Mouse (Mus musculus) neural tube, embryonic 15.5 days (tissue): ENCODE data around the gene Padi2. TPM values are rescaled to one million over a fixed set of nuclear protein-coding genes. Genes with fewer than 3 reads are reported as not detected.

Experiments
- ATAC-seq: fragments of 200-750 bp; cut with Nextera tagmentation; 2 replicates; pipeline ENCODE4 v1.8.0; 2017; ENCODE audit warnings: mild to moderate bottlenecking, moderate TSS enrichment, moderate library complexity; ENCODE audit not compliant: low FRiP score
- H3K27ac ChIP-seq: fragments of 300-500 bp; sonication (generic); replicated peaks from 2 replicates; pipeline ENCODE4 v1.5.1; 2015; ENCODE audit warnings: mild to moderate bottlenecking, inconsistent platforms
- H3K27me3 ChIP-seq: fragments of 300-500 bp; sonication (generic); replicated peaks from 2 replicates; pipeline ENCODE4 v1.6.1; 2015; ENCODE audit warnings: inconsistent platforms
- H3K36me3 ChIP-seq: fragments of 300-500 bp; sonication (generic); 2 replicates; pipeline ENCODE4 v1.6.1; 2015; ENCODE audit warnings: inconsistent platforms
- H3K4me1 ChIP-seq: fragments of 300-500 bp; sonication (generic); 2 replicates; pipeline ENCODE4 v1.6.1; 2015; ENCODE audit warnings: inconsistent platforms
- H3K4me2 ChIP-seq: fragments of 300-500 bp; sonication (generic); 2 replicates; pipeline ENCODE4 v1.6.1; 2015; ENCODE audit warnings: inconsistent platforms, mild to moderate bottlenecking, moderate library complexity
- H3K4me3 ChIP-seq: fragments of 300-500 bp; sonication (generic); replicated peaks from 2 replicates; pipeline ENCODE4 v1.5.1; 2015; ENCODE audit warnings: mild to moderate bottlenecking, inconsistent platforms
- H3K9ac ChIP-seq: fragments of 300-500 bp; sonication (generic); replicated peaks from 2 replicates; pipeline ENCODE4 v1.6.1; 2015; ENCODE audit warnings: mild to moderate bottlenecking, inconsistent platforms
- H3K9me3 ChIP-seq: fragments of 300-500 bp; sonication (generic); replicated peaks from 2 replicates; pipeline ENCODE4 v1.6.1; 2016; ENCODE audit warnings: inconsistent platforms
- WGBS: fragments of 180-500 bp; shearing (Covaris S2); methylation state at CpG from one replicate; pipeline ENCODE4 v1.1.7; 2015; ENCODE audit warnings: mixed read lengths; 5-methylcytosine and 5-hydroxymethylcytosine counted together
- polyA plus RNA-seq: library from polyadenylated mRNA; unstranded; fragments of >200 nt; fragmentation: Nextera tagmentation; extraction: Ambion mirVana; gene quantifications from 2 replicates; pipeline ENCODE4 v1.2.1, GENCODE M21; 2015

Gene Padi2
- polyA plus RNA-seq, 1 experiment from 2014 or later = 1.0 TPM

- no peak for ATAC-seq
- peaks cover 31% of the 10 kb centered on the region for H3K27me3 ChIP-seq
- H3K36me3 ChIP-seq = no peaks in the 10 kb centered on the region
- H3K4me1 ChIP-seq = peaks cover 17% of the 10 kb centered on the region
- no peak overlapping the region for H3K9ac ChIP-seq
- no peak overlapping the region for H3K4me3 ChIP-seq
- no peak overlapping the region for H3K4me2 ChIP-seq
- WGBS = 14% methylated on average over 17 of the region's 17 CpGs
- no peaks in the 10 kb centered on the region for H3K9me3 ChIP-seq
- H3K27ac ChIP-seq = no peak overlapping the region
Observed at GRCm38 (mm10) chr4:140910661-140911310, 4.6 kb downstream of the Padi2 start.

- no peaks in the 10 kb centered on the region for H3K36me3 ChIP-seq
- peaks cover 28% of the 10 kb centered on the region for H3K27me3 ChIP-seq
- no peak overlapping the region for H3K27ac ChIP-seq
- peaks cover 10% of the 10 kb centered on the region for H3K4me1 ChIP-seq
- no peak overlapping the region for H3K4me2 ChIP-seq
- no peak overlapping the region for H3K9ac ChIP-seq
- ATAC-seq = no peak
- 93% methylated on average over 9 of the region's 9 CpGs for WGBS
- H3K9me3 ChIP-seq = no peaks in the 10 kb centered on the region
- H3K4me3 ChIP-seq = no peak overlapping the region
Observed at GRCm38 (mm10) chr4:140911416-140911815, 5.3 kb downstream of the Padi2 start.

- Histone ChIP-seq H3K9ac (no peak overlapping the region), H3K36me3 (no peaks in the 10 kb centered on the region), H3K9me3 (no peaks in the 10 kb centered on the region), H3K4me3 (no peak overlapping the region), H3K27ac (no peak overlapping the region), H3K4me1 (peaks cover 8% of the 10 kb centered on the region; the same call in 1 of the 2 replicates), H3K4me2 (no peak overlapping the region), H3K27me3 (peaks cover 19% of the 10 kb centered on the region; the same call in 1 of the 2 replicates)
- 90% methylated on average over 10 of the region's 10 CpGs for WGBS
- ATAC-seq = no peak
Observed at GRCm38 (mm10) chr4:140912271-140912833, 6.2 kb downstream of the Padi2 start.

- Histone ChIP-seq H3K27ac (no peak overlapping the region), H3K9me3 (no peaks in the 10 kb centered on the region), H3K4me2 (no peak overlapping the region), H3K36me3 (no peaks in the 10 kb centered on the region), H3K4me1 (peaks cover 8% of the 10 kb centered on the region; the same call in 1 of the 2 replicates), H3K27me3 (peaks cover 8% of the 10 kb centered on the region; the same call in 1 of the 2 replicates), H3K9ac (no peak overlapping the region), H3K4me3 (no peak overlapping the region)
- no peak for ATAC-seq
- 96% methylated on average over 9 of the region's 9 CpGs for WGBS
Observed at GRCm38 (mm10) chr4:140913565-140913964, 7.4 kb downstream of the Padi2 start.

GRCm38 (mm10) chr4:140914731-140915131 is 8.6 kb downstream of the Padi2 start:
- no peaks in the 10 kb centered on the region for H3K9me3 ChIP-seq
- no peak overlapping the region for H3K27ac ChIP-seq
- 55% methylated on average over 6 of the region's 6 CpGs for WGBS
- no peak overlapping the region for H3K4me3 ChIP-seq
- H3K9ac ChIP-seq = no peak overlapping the region
- H3K27me3 ChIP-seq = 0 out of 2 replicates have a peak, but pooled peaks cover 6% of the 10 kb centered on the region
- no peaks in the 10 kb centered on the region for H3K36me3 ChIP-seq
- peaks cover 8% of the 10 kb centered on the region; the same call in 1 of the 2 replicates for H3K4me1 ChIP-seq
- no peak overlapping the region for H3K4me2 ChIP-seq
- no peak for ATAC-seq

GRCm38 (mm10) chr4:140915235-140915634 is 9.1 kb downstream of the Padi2 start:
- Histone ChIP-seq H3K9ac (no peak overlapping the region), H3K36me3 (no peaks in the 10 kb centered on the region), H3K27ac (no peak overlapping the region), H3K4me1 (peaks cover 8% of the 10 kb centered on the region; the same call in 1 of the 2 replicates), H3K27me3 (0 out of 2 replicates have a peak, but pooled peaks cover 6% of the 10 kb centered on the region), H3K4me3 (no peak overlapping the region), H3K4me2 (no peak overlapping the region), H3K9me3 (no peaks in the 10 kb centered on the region)
- WGBS = 82% methylated on average over 3 of the region's 3 CpGs
- ATAC-seq = no peak

DNA sequence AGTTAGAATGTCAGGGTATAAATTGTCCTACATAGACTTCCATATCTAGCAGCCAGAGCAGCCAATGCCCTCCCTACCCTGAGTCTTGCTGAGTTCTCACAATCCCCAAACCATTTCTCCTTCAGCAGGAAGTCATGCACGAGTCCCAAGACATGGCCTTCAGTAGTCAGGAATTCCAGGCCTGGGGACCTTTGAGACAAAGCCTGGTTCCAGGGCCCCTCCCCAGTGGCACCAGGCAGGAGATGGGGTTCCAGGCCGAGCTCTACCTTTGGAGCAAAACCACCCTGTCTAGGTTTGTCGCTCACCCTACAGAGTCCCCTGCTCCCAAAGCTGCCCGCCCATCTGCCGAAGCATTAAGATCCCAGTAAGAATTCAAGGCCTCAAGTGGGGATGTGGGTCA is 10.2 kb downstream of the Padi2 start:
- Histone ChIP-seq H3K9me3 (no peaks in the 10 kb centered on the region), H3K4me2 (no peak overlapping the region), H3K9ac (no peak overlapping the region), H3K27ac (no peak overlapping the region), H3K36me3 (no peaks in the 10 kb centered on the region), H3K4me1 (no peaks in the 10 kb centered on the region), H3K4me3 (no peak overlapping the region), H3K27me3 (0 out of 2 replicates have a peak, but pooled peaks cover 3% of the 10 kb centered on the region)
- WGBS = 97% methylated on average over 5 of the region's 5 CpGs
- ATAC-seq = no peak

DNA sequence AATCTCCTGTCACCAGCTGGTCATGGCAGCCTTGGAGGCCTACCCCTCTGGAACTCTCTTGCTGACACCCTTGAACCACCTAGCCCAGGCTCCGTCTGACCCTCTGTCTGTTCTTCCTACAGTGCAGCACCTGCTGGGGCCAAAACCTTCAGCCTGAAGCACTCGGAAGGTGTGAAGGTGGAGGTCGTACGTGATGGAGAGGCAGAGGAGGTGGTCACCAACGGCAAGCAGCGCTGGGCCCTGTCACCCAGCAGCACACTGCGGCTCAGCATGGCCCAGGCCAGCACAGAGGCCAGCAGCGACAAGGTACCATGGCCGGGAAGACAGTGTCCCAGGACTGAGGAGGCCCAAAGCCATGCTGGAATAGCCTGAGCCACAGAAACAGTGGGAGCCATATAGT is 11.3 kb downstream of the Padi2 start:
- Histone ChIP-seq H3K4me1 (no peaks in the 10 kb centered on the region), H3K27ac (no peak overlapping the region), H3K27me3 (no peaks in the 10 kb centered on the region), H3K9ac (no peak overlapping the region), H3K36me3 (no peaks in the 10 kb centered on the region), H3K4me3 (no peak overlapping the region), H3K9me3 (no peaks in the 10 kb centered on the region), H3K4me2 (no peak overlapping the region)
- no peak for ATAC-seq
- WGBS = 92% methylated on average over 9 of the region's 9 CpGs

- no peaks in the 10 kb centered on the region for H3K9me3 ChIP-seq
- H3K36me3 ChIP-seq = no peaks in the 10 kb centered on the region
- ATAC-seq = no peak
- H3K4me1 ChIP-seq = no peaks in the 10 kb centered on the region
- no peak overlapping the region for H3K27ac ChIP-seq
- 70% methylated on average over 11 of the region's 11 CpGs for WGBS
- no peak overlapping the region for H3K4me3 ChIP-seq
- H3K9ac ChIP-seq = no peak overlapping the region
- no peak overlapping the region for H3K4me2 ChIP-seq
- no peaks in the 10 kb centered on the region for H3K27me3 ChIP-seq
Observed at GRCm38 (mm10) chr4:140919974-140920836, 14.1 kb downstream of the Padi2 start.

DNA sequence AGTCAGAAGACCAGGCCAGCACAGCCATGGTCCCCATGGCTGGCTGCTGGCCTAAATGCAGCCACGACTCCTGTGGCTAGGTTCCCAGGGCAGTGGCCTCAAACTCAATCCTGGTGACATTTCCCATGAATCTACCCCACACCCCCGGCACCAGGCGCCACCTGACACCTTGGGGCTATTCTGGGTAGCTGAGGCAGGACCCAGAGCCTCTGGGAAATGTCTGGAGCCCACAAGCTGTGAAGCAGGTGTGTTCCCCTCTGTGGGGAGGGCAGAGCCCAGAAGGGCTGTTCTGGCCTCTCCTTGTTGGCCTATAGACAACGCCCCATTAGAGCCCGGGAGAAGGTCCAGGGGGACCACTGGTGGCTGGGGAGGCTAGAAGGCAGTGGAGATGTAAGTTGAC is 16.4 kb downstream of the Padi2 start:
- H3K36me3 ChIP-seq = no peaks in the 10 kb centered on the region
- ATAC-seq = no peak
- no peak overlapping the region for H3K27ac ChIP-seq
- H3K27me3 ChIP-seq = no peaks in the 10 kb centered on the region
- 88% methylated on average over 5 of the region's 5 CpGs for WGBS
- H3K9me3 ChIP-seq = no peaks in the 10 kb centered on the region
- no peak overlapping the region for H3K9ac ChIP-seq
- no peak overlapping the region for H3K4me2 ChIP-seq
- H3K4me3 ChIP-seq = no peak overlapping the region
- no peaks in the 10 kb centered on the region for H3K4me1 ChIP-seq

- Histone ChIP-seq H3K36me3 (no peaks in the 10 kb centered on the region), H3K9me3 (no peaks in the 10 kb centered on the region), H3K4me2 (no peak overlapping the region), H3K4me3 (no peak overlapping the region), H3K27me3 (no peaks in the 10 kb centered on the region), H3K9ac (no peak overlapping the region), H3K4me1 (no peaks in the 10 kb centered on the region), H3K27ac (no peak overlapping the region)
- no peak for ATAC-seq
- 80% methylated on average over 8 of the region's 8 CpGs for WGBS
Observed at GRCm38 (mm10) chr4:140925648-140926047, 19.5 kb downstream of the Padi2 start.
